Mouse (Mus musculus) testis, postnatal 10 days (tissue): ENCODE data around the gene Clns1a.

Source experiments
- DNase-seq: peaks from one replicate; pipeline ENCODE4 v3.0.0; 2021; ENCODE audit warnings: low spot score

The Clns1a gene

GRCm38 (mm10) chr7:97766406-97767166 is 70.2 kb downstream of the Clns1a start:
- no peak for DNase-seq

GRCm38 (mm10) chr7:97767841-97768240 is 71.4 kb downstream of the Clns1a start:
- DNase-seq: no peak

- DNase-seq: no peak
Measured at GRCm38 (mm10) chr7:97769020-97769419, 72.6 kb downstream of the Clns1a start.
